Mouse (Mus musculus): ENCODE data around the gene Slc35c1. TPM values are rescaled to one million over a fixed set of nuclear protein-coding genes. Genes with fewer than 3 reads are reported as not detected.
"Not testable (repeated sequence)": the region's sequence is repeated elsewhere in the genome, so short reads cannot be mapped to it uniquely, and the experiment has no call there.

Gene Slc35c1
- total RNA-seq, 2 experiments from 2014 or later, result 8.4 to 27.9 TPM

- no peak for ATAC-seq (replicated peaks; ENCODE audit: low FRiP score, low TSS enrichment, poor library complexity, severe bottlenecking)
Observed at GRCm38 (mm10) chr2:92477672-92478312, 17.5 kb upstream of the Slc35c1 start.

- ATAC-seq (replicated peaks; ENCODE audit: low FRiP score, low TSS enrichment, poor library complexity, severe bottlenecking), result not testable (repeated sequence)
Observed at GRCm38 (mm10) chr2:92476580-92476979, 16.2 kb upstream of the Slc35c1 start.

GRCm38 (mm10) chr2:92475711-92476110 lies 15.4 kb upstream of the Slc35c1 start:
- no peak for ATAC-seq (replicated peaks; ENCODE audit: low FRiP score, low TSS enrichment, poor library complexity, severe bottlenecking)

- ATAC-seq (replicated peaks; ENCODE audit: low FRiP score, low TSS enrichment, poor library complexity, severe bottlenecking), result no peak
Observed at GRCm38 (mm10) chr2:92474920-92475319, 14.6 kb upstream of the Slc35c1 start.

- no peak for ATAC-seq (replicated peaks; ENCODE audit: low FRiP score, low TSS enrichment, poor library complexity, severe bottlenecking)
Observed at GRCm38 (mm10) chr2:92471886-92472670, 11.7 kb upstream of the Slc35c1 start.

- ATAC-seq (replicated peaks; ENCODE audit: low FRiP score, low TSS enrichment, poor library complexity, severe bottlenecking), result no peak
Observed at GRCm38 (mm10) chr2:92464690-92465089, 4.4 kb upstream of the Slc35c1 start.

- no peak for ATAC-seq (replicated peaks; ENCODE audit: low FRiP score, low TSS enrichment, poor library complexity, severe bottlenecking)
Observed at GRCm38 (mm10) chr2:92461215-92461614, 877 bp upstream of the Slc35c1 start.

- ATAC-seq (replicated peaks; ENCODE audit: low FRiP score, low TSS enrichment, poor library complexity, severe bottlenecking), result peak; percentile 76
Observed at GRCm38 (mm10) chr2:92459141-92459920, 1.0 kb downstream of the Slc35c1 start.

GRCm38 (mm10) chr2:92458481-92458880 lies 1.9 kb downstream of the Slc35c1 start:
- no peak for ATAC-seq (replicated peaks; ENCODE audit: low FRiP score, low TSS enrichment, poor library complexity, severe bottlenecking)

- ATAC-seq (replicated peaks; ENCODE audit: low FRiP score, low TSS enrichment, poor library complexity, severe bottlenecking), result 0 out of 2 replicates have a peak, but pooled peaks have one; percentile 17
Observed at GRCm38 (mm10) chr2:92456970-92457530, 3.3 kb downstream of the Slc35c1 start.

- ATAC-seq (replicated peaks; ENCODE audit: low FRiP score, low TSS enrichment, poor library complexity, severe bottlenecking), result no peak
Observed at GRCm38 (mm10) chr2:92455704-92456103, 4.6 kb downstream of the Slc35c1 start.

- no peak for ATAC-seq (replicated peaks; ENCODE audit: low FRiP score, low TSS enrichment, poor library complexity, severe bottlenecking)
Observed at GRCm38 (mm10) chr2:92454166-92454565, 6.2 kb downstream of the Slc35c1 start.

GRCm38 (mm10) chr2:92451126-92451525 lies 9.2 kb downstream of the Slc35c1 start:
- peak; percentile 35; the same call in 1 of the 2 replicates for ATAC-seq (replicated peaks; ENCODE audit: low FRiP score, low TSS enrichment, poor library complexity, severe bottlenecking)

GRCm38 (mm10) chr2:92447121-92447740 lies 13.1 kb downstream of the Slc35c1 start:
- ATAC-seq (replicated peaks; ENCODE audit: low FRiP score, low TSS enrichment, poor library complexity, severe bottlenecking), result no peak

- no peak for ATAC-seq (replicated peaks; ENCODE audit: low FRiP score, low TSS enrichment, poor library complexity, severe bottlenecking)
Observed at GRCm38 (mm10) chr2:92446656-92447055, 13.7 kb downstream of the Slc35c1 start.

- ATAC-seq (replicated peaks; ENCODE audit: low FRiP score, low TSS enrichment, poor library complexity, severe bottlenecking), result no peak
Observed at GRCm38 (mm10) chr2:92445890-92446289, 14.4 kb downstream of the Slc35c1 start.

GRCm38 (mm10) chr2:92444376-92444775 lies 16.0 kb downstream of the Slc35c1 start:
- ATAC-seq (replicated peaks; ENCODE audit: low FRiP score, low TSS enrichment, poor library complexity, severe bottlenecking), result peak; percentile 97

GRCm38 (mm10) chr2:92443313-92443712 lies 17.0 kb downstream of the Slc35c1 start:
- ATAC-seq (replicated peaks; ENCODE audit: low FRiP score, low TSS enrichment, poor library complexity, severe bottlenecking), result no peak

- no peak for ATAC-seq (replicated peaks; ENCODE audit: low FRiP score, low TSS enrichment, poor library complexity, severe bottlenecking)
Observed at GRCm38 (mm10) chr2:92442419-92443001, 17.8 kb downstream of the Slc35c1 start.
